Mouse (Mus musculus) embryonic facial prominence, embryonic 12.5 days (tissue): ENCODE measurements around the gene Itpkb. TPM values are rescaled to one million over a fixed set of nuclear protein-coding genes. Genes with fewer than 3 reads are reported as not detected.
A peak's percentile ranks its signal among the peaks of the same experiment; 100 is the strongest.

Experiments used
- ATAC-seq: fragments of 200-750 bp; cut with Nextera tagmentation; 2 replicates; pipeline ENCODE4 v1.8.0; 2017; ENCODE audit not compliant: insufficient number of reproducible peaks, insufficient read depth, low FRiP score, low TSS enrichment
- H3K27ac ChIP-seq: fragments of 300-500 bp; sonication (generic); 2 replicates; pipeline ENCODE4 v1.5.1; 2016; ENCODE audit warnings: mild to moderate bottlenecking
- H3K27me3 ChIP-seq: fragments of 300-500 bp; sonication (generic); 2 replicates; pipeline ENCODE4 v1.6.1; 2016; ENCODE audit warnings: mild to moderate bottlenecking, moderate library complexity
- H3K36me3 ChIP-seq: fragments of 300-500 bp; sonication (generic); 2 replicates; pipeline ENCODE4 v1.6.1; 2016; ENCODE audit warnings: mild to moderate bottlenecking
- H3K4me1 ChIP-seq: fragments of 300-500 bp; sonication (generic); 2 replicates; pipeline ENCODE4 v1.6.1; 2016
- H3K4me2 ChIP-seq: fragments of 300-500 bp; sonication (generic); replicated peaks from 2 replicates; pipeline ENCODE4 v1.6.1; 2016; ENCODE audit warnings: mild to moderate bottlenecking, moderate library complexity
- H3K4me3 ChIP-seq: fragments of 300-500 bp; sonication (generic); 2 replicates; pipeline ENCODE4 v1.5.1; 2016; ENCODE audit warnings: mild to moderate bottlenecking
- H3K9ac ChIP-seq: fragments of 300-500 bp; sonication (generic); 2 replicates; pipeline ENCODE4 v1.6.1; 2016; ENCODE audit warnings: mild to moderate bottlenecking, moderate library complexity
- H3K9me3 ChIP-seq: fragments of 300-500 bp; sonication (generic); 2 replicates; pipeline ENCODE4 v1.6.1; 2016; ENCODE audit warnings: mild to moderate bottlenecking, moderate library complexity
- WGBS: fragments of 180-500 bp; shearing (Covaris S2); methylation state at CpG from one replicate; pipeline ENCODE4 v1.1.7; 2016; 5-methylcytosine and 5-hydroxymethylcytosine counted together
- polyA plus RNA-seq: library from polyadenylated mRNA; unstranded; fragments of >200 nt; fragmentation: Nextera tagmentation; extraction: Ambion mirVana; gene quantifications from 2 replicates; pipeline ENCODE4 v1.2.1, GENCODE M21; 2016

The Itpkb gene
- polyA plus RNA-seq, 1 experiment from 2014 or later, result 12.8 TPM

DNA sequence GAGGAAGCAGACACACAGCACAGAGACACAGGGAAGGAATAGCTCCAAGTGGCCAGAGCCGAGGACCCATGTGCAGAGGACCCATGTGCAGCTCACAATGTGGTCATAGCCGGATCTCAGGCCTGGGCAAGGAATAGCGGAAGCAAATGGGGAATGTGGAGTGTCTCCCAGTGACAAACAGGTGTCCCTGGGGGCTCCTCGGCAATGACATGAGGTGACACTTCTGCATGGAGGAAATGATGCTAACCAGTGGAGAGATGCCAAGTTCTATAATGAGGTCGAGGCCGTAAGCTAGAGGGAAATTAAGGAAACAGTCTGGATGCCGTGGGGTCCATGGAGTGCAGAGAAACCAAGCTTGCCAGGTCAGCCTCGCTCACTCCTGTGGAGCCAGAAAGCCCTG is 98.6 kb downstream of the Itpkb start:
- H3K36me3 ChIP-seq, result no peaks in the 10 kb centered on the region
- H3K27ac ChIP-seq, result no peak overlapping the region
- 83% methylated on average over 8 of the region's 8 CpGs for WGBS
- H3K4me2 ChIP-seq, result no peak overlapping the region
- H3K27me3 ChIP-seq, result no peaks in the 10 kb centered on the region
- H3K4me1 ChIP-seq, result peaks cover 25% of the 10 kb centered on the region
- H3K9me3 ChIP-seq, result no peaks in the 10 kb centered on the region
- ATAC-seq, result no peak
- no peak overlapping the region for H3K9ac ChIP-seq
- H3K4me3 ChIP-seq, result no peak overlapping the region

DNA sequence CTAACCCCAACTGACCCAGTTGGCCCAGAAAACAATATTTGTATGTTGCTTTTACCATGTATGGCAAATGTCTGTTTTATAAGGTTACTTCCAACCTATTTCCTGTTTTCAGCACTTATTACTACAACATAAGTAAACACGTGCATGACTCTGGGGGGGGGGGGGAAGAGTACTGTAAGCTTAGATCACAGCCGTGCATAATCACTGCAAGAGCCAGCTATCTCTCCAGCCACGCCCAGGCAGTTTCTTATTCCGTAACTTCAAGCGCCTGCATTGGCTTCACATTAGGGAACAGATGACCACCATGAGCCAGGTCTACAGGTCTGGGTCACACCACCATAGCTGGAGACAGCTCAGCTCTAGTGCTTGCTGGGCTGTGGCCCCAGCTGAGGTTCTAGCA is 99.5 kb downstream of the Itpkb start:
- Histone ChIP-seq H3K9ac (no peak overlapping the region), H3K4me1 (peaks cover 33% of the 10 kb centered on the region), H3K27me3 (no peaks in the 10 kb centered on the region), H3K9me3 (no peaks in the 10 kb centered on the region), H3K27ac (no peak overlapping the region), H3K36me3 (no peaks in the 10 kb centered on the region), H3K4me2 (no peak overlapping the region), H3K4me3 (no peak overlapping the region)
- ATAC-seq, result no peak
- 70% methylated on average over 5 of the region's 5 CpGs for WGBS

DNA sequence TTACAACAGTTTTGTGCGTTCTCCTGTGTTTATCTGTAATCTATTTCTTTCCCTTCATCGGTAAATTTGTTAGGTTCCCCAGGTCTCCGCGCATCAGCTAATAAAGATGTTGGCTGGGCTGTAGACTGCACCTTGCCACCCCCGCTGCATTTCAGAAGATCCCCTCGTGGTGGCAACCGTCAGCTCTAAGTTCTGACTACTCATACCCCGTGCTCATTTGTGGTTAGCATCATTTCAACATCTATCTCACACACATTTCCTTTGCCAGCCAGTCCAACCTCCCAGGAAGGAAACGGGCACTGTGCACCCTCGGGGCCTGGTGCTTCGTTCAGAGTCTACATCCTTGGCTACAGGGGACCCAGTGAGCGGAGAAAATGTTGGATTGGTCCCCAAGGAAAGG is 101.5 kb downstream of the Itpkb start:
- H3K27me3 ChIP-seq, result no peaks in the 10 kb centered on the region
- 70% methylated on average over 12 of the region's 12 CpGs for WGBS
- ATAC-seq, result no peak
- H3K4me1 ChIP-seq, result peaks cover 35% of the 10 kb centered on the region
- no peaks in the 10 kb centered on the region for H3K9me3 ChIP-seq
- H3K4me3 ChIP-seq, result no peak overlapping the region
- H3K27ac ChIP-seq, result no peak overlapping the region
- no peak overlapping the region for H3K9ac ChIP-seq
- H3K4me2 ChIP-seq, result no peak overlapping the region
- no peaks in the 10 kb centered on the region for H3K36me3 ChIP-seq

DNA sequence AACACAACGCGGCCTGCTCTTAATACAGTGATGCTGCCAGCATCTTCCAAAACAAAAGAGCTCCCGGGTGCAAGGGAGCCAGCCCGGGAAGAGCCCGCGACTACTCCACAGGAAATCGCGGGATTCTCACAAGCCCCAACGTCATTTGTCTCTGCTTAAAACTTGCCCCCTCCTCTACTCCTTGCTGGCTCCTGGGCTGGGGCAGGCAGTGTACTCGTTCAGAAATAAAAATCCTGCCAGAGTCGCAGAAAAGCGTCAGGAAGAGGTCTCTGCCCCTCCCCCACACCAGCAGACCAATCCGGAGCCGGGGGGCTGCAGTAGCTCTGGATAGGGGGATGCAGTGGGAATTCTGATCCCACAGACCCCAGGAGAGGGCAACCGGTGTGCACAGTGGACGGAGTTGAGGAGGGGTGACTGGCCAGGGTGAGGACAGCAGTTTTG is 102.8 kb downstream of the Itpkb start:
- Histone ChIP-seq H3K9me3 (no peaks in the 10 kb centered on the region), H3K4me2 (peak overlapping the region; percentile 57), H3K4me3 (peak overlapping the region; percentile 31), H3K36me3 (no peaks in the 10 kb centered on the region), H3K27ac (peak overlapping the region; percentile 58), H3K4me1 (peaks cover 27% of the 10 kb centered on the region), H3K27me3 (no peaks in the 10 kb centered on the region), H3K9ac (peak overlapping the region; percentile 48)
- 2% methylated on average over 16 of the region's 16 CpGs for WGBS
- ATAC-seq, result 0 out of 2 replicates have a peak, but pooled peaks have one; percentile 17

DNA sequence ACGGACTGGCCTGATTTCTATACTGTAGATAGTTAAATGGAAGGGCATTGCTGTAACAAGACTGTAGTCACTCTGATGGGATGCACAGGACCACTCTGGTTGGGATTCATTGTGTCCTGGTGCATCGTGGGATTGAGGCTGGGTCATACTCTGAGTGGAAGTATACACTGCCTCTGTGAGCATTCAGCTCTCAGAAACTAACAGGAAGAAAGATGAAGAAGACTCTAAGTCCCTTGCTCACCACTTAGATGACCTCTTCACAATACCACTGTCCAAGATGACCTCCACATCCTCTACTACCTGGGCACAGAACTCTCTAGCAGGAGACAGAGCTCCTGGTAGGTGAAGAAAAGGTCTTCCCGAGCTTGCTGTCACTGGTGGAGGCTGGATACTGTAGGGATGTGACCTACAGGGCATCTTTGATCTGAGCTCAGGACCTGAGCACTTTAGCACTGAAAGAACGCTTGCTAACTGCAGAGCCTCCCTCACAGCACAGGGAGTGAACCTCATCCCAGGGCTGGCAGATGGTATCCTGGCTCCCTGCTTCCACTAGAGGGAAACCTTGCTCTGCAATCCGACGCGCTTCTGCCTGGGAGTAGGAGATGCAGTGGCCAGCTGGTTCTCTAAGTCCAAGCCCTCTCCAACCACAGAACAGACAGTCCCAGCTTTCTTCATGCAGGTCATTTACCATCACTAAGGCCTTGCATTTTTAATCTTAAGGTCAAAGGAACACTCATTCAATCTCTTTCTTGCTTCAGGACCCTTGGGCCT is 103.7 kb downstream of the Itpkb start:
- Histone ChIP-seq H3K36me3 (no peaks in the 10 kb centered on the region), H3K27ac (peak overlapping the region; percentile 58; the same call in 1 of the 2 replicates), H3K9ac (no peak overlapping the region), H3K27me3 (no peaks in the 10 kb centered on the region), H3K4me2 (no peak overlapping the region), H3K9me3 (no peaks in the 10 kb centered on the region), H3K4me3 (no peak overlapping the region), H3K4me1 (peaks cover 26% of the 10 kb centered on the region)
- 17% methylated on average over 7 of the region's 7 CpGs for whole genome bisulfite sequencing
- ATAC-seq, result peak; percentile 63

DNA sequence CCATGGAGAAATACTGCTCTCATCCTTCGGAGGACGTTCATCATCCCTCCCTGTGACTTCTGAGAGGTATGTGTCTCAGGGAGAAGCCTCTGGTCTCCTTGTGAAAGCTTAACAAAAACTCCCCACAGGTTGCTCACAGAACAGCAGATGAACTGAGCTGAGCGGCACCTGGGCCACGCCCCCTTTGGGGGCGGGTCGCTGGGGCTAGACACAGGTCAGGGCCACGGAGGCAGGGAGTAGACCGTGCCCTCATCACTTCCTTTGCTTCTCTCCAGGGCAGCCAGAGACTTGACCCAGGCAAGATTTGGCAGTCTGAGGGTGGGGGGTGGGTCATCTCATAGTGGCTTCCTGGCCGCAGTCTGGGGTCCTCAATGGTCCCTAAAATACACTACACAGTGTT is 104.6 kb downstream of the Itpkb start:
- Histone ChIP-seq H3K4me1 (peaks cover 26% of the 10 kb centered on the region), H3K4me3 (no peak overlapping the region), H3K27me3 (no peaks in the 10 kb centered on the region), H3K9ac (no peak overlapping the region), H3K9me3 (no peaks in the 10 kb centered on the region), H3K4me2 (peak overlapping the region; percentile 27), H3K36me3 (no peaks in the 10 kb centered on the region), H3K27ac (no peak overlapping the region)
- no peak for ATAC-seq
- 8% methylated on average over 9 of the region's 9 CpGs for WGBS

DNA sequence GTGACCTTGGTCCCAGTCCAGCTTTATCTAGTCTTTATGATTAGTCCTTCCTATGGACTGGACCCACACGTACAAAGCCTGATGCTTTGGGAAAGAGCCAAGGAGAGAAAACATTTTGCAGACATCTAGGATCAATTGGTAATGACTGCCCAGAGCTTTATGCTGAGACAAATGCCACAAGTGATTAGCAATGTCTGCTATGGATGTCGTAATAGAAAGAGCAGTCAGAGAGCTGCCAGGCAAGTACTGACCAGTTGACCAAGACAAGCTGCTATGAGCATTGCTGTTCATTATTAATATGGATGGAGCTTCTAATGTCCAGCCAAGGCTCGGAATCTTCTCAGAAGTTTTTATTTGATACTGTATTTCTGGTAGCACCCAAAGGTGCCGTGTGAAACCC is 109.2 kb downstream of the Itpkb start:
- H3K9me3 ChIP-seq, result no peaks in the 10 kb centered on the region
- H3K27me3 ChIP-seq, result no peaks in the 10 kb centered on the region
- peaks cover 6% of the 10 kb centered on the region; the same call in 1 of the 2 replicates for H3K4me1 ChIP-seq
- ATAC-seq, result no peak
- 83% methylated on average over 4 of the region's 4 CpGs for WGBS
- no peaks in the 10 kb centered on the region for H3K36me3 ChIP-seq
- H3K9ac ChIP-seq, result no peak overlapping the region
- H3K4me2 ChIP-seq, result no peak overlapping the region
- H3K4me3 ChIP-seq, result no peak overlapping the region
- H3K27ac ChIP-seq, result no peak overlapping the region

DNA sequence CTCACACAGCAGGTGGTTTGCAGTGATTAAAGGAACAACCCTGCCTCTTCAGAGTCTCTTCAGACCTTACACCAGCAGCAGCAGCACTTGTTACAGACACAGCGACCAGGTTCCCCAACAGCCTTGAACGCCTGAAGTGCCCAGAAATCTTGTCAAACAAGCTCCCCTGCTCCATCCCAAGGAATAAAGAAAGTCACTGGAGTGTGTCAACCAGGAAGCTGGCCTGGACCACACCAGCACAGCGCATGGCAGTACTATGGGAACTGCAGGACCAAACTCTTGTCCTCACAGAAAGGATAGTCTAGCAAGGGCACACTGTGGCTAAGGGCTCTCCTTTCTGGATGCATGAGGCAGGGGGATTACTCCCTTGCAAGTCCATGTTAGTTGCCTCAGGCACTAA is 114.1 kb downstream of the Itpkb start:
- no peak for ATAC-seq
- Histone ChIP-seq H3K9ac (no peak overlapping the region), H3K4me2 (no peak overlapping the region), H3K27ac (no peak overlapping the region), H3K27me3 (no peaks in the 10 kb centered on the region), H3K36me3 (no peaks in the 10 kb centered on the region), H3K4me1 (no peaks in the 10 kb centered on the region), H3K4me3 (no peak overlapping the region), H3K9me3 (no peaks in the 10 kb centered on the region)
- WGBS, result 72% methylated on average over 3 of the region's 3 CpGs

DNA sequence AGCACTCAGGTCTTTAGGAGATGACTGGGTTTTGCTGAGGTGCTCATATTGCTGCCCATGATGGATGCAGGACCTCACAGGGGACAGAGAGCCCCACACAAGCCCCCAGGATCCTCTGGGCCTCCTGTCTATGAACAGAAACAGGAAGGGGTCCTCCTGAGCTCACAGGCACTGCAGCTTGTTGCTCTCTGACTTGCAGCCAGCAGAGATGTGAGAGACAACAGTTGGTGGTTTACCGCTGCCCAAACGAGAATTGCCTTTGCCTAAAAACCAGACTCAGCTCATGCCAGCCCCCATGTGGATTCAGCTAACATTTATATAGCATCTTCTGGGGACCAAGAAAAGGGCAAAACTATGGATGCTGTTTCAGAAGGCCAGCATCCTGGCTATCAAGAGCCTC is 119.4 kb downstream of the Itpkb start:
- ATAC-seq, result no peak
- WGBS, result 78% methylated on average over 2 of the region's 2 CpGs
- H3K4me1 ChIP-seq, result no peaks in the 10 kb centered on the region
- H3K27ac ChIP-seq, result no peak overlapping the region
- no peaks in the 10 kb centered on the region for H3K9me3 ChIP-seq
- no peaks in the 10 kb centered on the region for H3K27me3 ChIP-seq
- H3K4me3 ChIP-seq, result no peak overlapping the region
- H3K9ac ChIP-seq, result no peak overlapping the region
- no peak overlapping the region for H3K4me2 ChIP-seq
- no peaks in the 10 kb centered on the region for H3K36me3 ChIP-seq

DNA sequence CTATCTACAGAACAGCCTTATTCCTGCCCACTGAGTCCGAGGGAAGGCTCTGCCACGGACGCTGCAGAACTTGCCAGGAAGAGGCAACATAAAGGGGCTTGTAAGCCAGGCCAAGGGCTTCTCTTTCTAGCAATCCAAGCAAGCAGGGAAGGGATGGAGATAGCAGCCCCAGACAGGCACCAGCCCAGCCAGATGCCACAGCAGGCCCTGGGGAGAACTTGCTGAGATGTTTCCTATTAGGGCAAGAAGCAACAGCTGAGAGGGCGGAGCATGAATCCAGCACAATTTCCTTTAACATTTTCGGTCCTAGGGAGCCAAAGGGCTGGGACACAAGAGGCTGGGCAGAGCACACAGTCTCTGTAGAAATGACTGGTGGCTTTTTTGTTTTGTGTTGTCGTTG is 128.0 kb downstream of the Itpkb start:
- Histone ChIP-seq H3K36me3 (no peaks in the 10 kb centered on the region), H3K4me2 (0 out of 2 replicates have a peak overlapping the region, but pooled peaks have one; percentile 15), H3K27ac (0 out of 2 replicates have a peak overlapping the region, but pooled peaks have one; percentile 30), H3K9ac (no peak overlapping the region), H3K9me3 (no peaks in the 10 kb centered on the region), H3K4me3 (no peak overlapping the region), H3K27me3 (no peaks in the 10 kb centered on the region), H3K4me1 (peaks cover 19% of the 10 kb centered on the region)
- 42% methylated on average over 6 of the region's 6 CpGs for WGBS
- no peak for ATAC-seq

DNA sequence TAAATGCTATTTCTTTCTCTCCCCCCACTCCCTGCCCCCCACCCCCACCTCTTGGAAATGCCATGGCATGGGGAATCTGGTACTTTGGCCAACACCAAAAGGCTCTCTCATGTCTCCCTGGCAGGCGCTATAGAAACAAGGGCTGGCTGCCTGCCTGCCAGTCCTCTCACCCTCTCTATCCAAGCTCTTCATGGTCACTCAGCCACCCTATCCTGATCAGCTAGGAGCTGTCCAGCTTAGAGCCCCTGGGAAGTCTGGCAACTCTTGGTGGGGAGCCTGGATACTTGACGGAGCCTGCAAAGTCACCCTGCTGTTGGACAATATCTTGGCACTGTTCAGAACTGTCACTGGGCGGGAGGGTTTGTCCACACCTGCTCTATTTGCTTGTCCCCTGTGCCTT is 128.4 kb downstream of the Itpkb start:
- no peaks in the 10 kb centered on the region for H3K9me3 ChIP-seq
- H3K27me3 ChIP-seq, result no peaks in the 10 kb centered on the region
- peaks cover 19% of the 10 kb centered on the region for H3K4me1 ChIP-seq
- H3K4me3 ChIP-seq, result no peak overlapping the region
- no peak overlapping the region for H3K27ac ChIP-seq
- H3K9ac ChIP-seq, result no peak overlapping the region
- WGBS, result 58% methylated on average over 3 of the region's 3 CpGs
- H3K36me3 ChIP-seq, result no peaks in the 10 kb centered on the region
- no peak overlapping the region for H3K4me2 ChIP-seq
- no peak for ATAC-seq

DNA sequence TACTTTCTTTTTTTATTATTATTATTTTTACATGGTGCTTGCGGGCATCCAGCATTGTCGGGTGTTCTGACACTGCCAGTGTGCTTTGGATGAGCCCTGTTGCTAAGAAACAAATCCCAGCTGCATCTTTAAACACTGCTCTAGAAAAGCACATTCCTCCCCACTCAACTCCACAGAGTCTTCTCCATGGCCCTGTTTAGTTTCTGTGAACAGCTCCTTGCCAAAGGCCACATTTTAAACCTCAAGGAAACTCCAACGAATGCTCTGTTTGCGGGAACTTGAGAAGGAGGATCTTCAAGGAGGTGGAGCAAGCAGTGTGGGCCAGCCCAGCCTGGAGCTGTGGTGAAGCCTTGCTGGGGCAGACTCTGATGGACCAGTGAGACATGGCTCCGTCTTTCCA is 130.4 kb downstream of the Itpkb start:
- ATAC-seq, result no peak
- no peak overlapping the region for H3K4me3 ChIP-seq
- no peak overlapping the region for H3K4me2 ChIP-seq
- H3K9ac ChIP-seq, result no peak overlapping the region
- no peak overlapping the region for H3K27ac ChIP-seq
- H3K36me3 ChIP-seq, result no peaks in the 10 kb centered on the region
- H3K4me1 ChIP-seq, result peaks cover 19% of the 10 kb centered on the region
- H3K27me3 ChIP-seq, result no peaks in the 10 kb centered on the region
- WGBS, result 53% methylated on average over 5 of the region's 5 CpGs
- no peaks in the 10 kb centered on the region for H3K9me3 ChIP-seq
